8 mouse cellular contexts compared by ENCODE assay signal in genomic region chrX:153499294-153500046, GRCm38 (mm10). TPM values are rescaled to one million over a fixed set of nuclear protein-coding genes. Genes with fewer than 3 reads are reported as not detected.
DNase-seq lines count a peak whose midpoint lies in the region; ATAC-seq and TF ChIP-seq lines count a peak whose summit lies in the region.

No protein-coding gene starts in this region.

- peak overlapping the region; percentile 72 for H3K4me2 ChIP-seq in kidney, embryonic 14.5 days (replicated peaks; ENCODE audit: low read depth, low read length)
- H3K4me2 ChIP-seq in forebrain, embryonic 15.5 days (replicated peaks), result peak overlapping the region; percentile 59
- H3K4me2 ChIP-seq in intestine, embryonic 14.5 days (ENCODE audit: low read length), result peak overlapping the region; percentile 71
- H3K4me2 ChIP-seq in liver, embryonic 11.5 days, result peak overlapping the region; percentile 76

- DNase-seq in kidney, adult 8-10 months, result no peak
- DNase-seq in intestine, embryonic 14.5 days (ENCODE audit: low spot score), result peak; percentile 57
- DNase-seq in liver, embryonic 11.5 days (ENCODE audit: low spot score), result peak; percentile 34
- peak; percentile 23 for DNase-seq in retina, postnatal 1 day
- no peak for DNase-seq in yolk sac, embryonic 10.5 days (ENCODE audit: low spot score)

- peak overlapping the region; percentile 63 for H3K4me3 ChIP-seq in kidney, embryonic 14.5 days (ENCODE audit: low read length)
- H3K4me3 ChIP-seq in bone marrow macrophage, adult 2 months (ENCODE audit: insufficient read depth, low read length), result peak overlapping the region; percentile 79; the same call in 1 of the 2 replicates
- H3K4me3 ChIP-seq in forebrain, embryonic 15.5 days, result peak overlapping the region; percentile 69
- H3K4me3 ChIP-seq in intestine, embryonic 14.5 days (ENCODE audit: low read depth, low read length), result peak overlapping the region; percentile 50
- H3K4me3 ChIP-seq in liver, embryonic 11.5 days (ENCODE audit: low read depth, low read length), result peak overlapping the region; percentile 69

- no peaks in the 10 kb centered on the region for H3K27me3 ChIP-seq in kidney, embryonic 14.5 days (ENCODE audit: control insufficient read depth, insufficient read depth, low read length)
- no peaks in the 10 kb centered on the region for H3K27me3 ChIP-seq in forebrain, embryonic 15.5 days
- H3K27me3 ChIP-seq in intestine, embryonic 14.5 days (replicated peaks; ENCODE audit: control insufficient read depth, insufficient read depth, low read length), result no peaks in the 10 kb centered on the region
- H3K27me3 ChIP-seq in liver, embryonic 11.5 days (replicated peaks; ENCODE audit: control insufficient read depth, insufficient read depth, low read length), result no peaks in the 10 kb centered on the region; the same call in 1 of the 2 replicates

- H3K36me3 ChIP-seq in kidney, embryonic 14.5 days (ENCODE audit: control insufficient read depth, insufficient read depth, low read length), result no peaks in the 10 kb centered on the region
- H3K36me3 ChIP-seq in forebrain, embryonic 15.5 days, result no peaks in the 10 kb centered on the region
- no peaks in the 10 kb centered on the region for H3K36me3 ChIP-seq in intestine, embryonic 14.5 days (ENCODE audit: control insufficient read depth, insufficient read depth, low read length)
- H3K36me3 ChIP-seq in liver, embryonic 11.5 days (ENCODE audit: control insufficient read depth, insufficient read depth, low read length), result no peaks in the 10 kb centered on the region

- H3K9ac ChIP-seq in kidney, embryonic 14.5 days (ENCODE audit: low read depth, low read length), result peak overlapping the region; percentile 78
- H3K9ac ChIP-seq in forebrain, embryonic 15.5 days (replicated peaks), result peak overlapping the region; percentile 87
- H3K9ac ChIP-seq in intestine, embryonic 14.5 days (ENCODE audit: low read length), result peak overlapping the region; percentile 66
- H3K9ac ChIP-seq in liver, embryonic 11.5 days (ENCODE audit: low read depth, low read length), result peak overlapping the region; percentile 76

- no peak for TF ChIP-seq CTCF in bone marrow macrophage, adult 2 months (IDR thresholded peaks at IDR 0.05; ENCODE audit: low read depth, low read length)

- no peak for TF ChIP-seq POLR2A in bone marrow macrophage, adult 2 months (IDR thresholded peaks at IDR 0.05; ENCODE audit: borderline replicate concordance, low read depth, low read length)

- ATAC-seq in kidney, embryonic 14.5 days (ENCODE audit: low FRiP score, low TSS enrichment), result no peak
- ATAC-seq in forebrain, embryonic 15.5 days (replicated peaks), result no peak
- 0 out of 2 replicates have a peak, but pooled peaks have one; percentile 9 for ATAC-seq in intestine, embryonic 14.5 days (replicated peaks; ENCODE audit: low FRiP score, low TSS enrichment, low read depth)
- no peak for ATAC-seq in liver, embryonic 11.5 days (replicated peaks; ENCODE audit: low FRiP score)

- no peak overlapping the region for H3K27ac ChIP-seq in kidney, embryonic 14.5 days (ENCODE audit: low read depth, low read length)
- no peak overlapping the region for H3K27ac ChIP-seq in bone marrow macrophage, adult 2 months (ENCODE audit: insufficient read depth, low read depth, low read length)
- H3K27ac ChIP-seq in forebrain, embryonic 15.5 days (replicated peaks), result peak overlapping the region; percentile 97
- no peak overlapping the region for H3K27ac ChIP-seq in intestine, embryonic 14.5 days (ENCODE audit: low read depth)
- no peak overlapping the region for H3K27ac ChIP-seq in liver, embryonic 11.5 days (ENCODE audit: low read depth, low read length)

- no peaks in the 10 kb centered on the region for H3K4me1 ChIP-seq in kidney, embryonic 14.5 days (ENCODE audit: control insufficient read depth, insufficient read depth, low read length)
- H3K4me1 ChIP-seq in bone marrow macrophage, adult 2 months (ENCODE audit: control insufficient read depth, insufficient read depth, low read length), result peaks cover 3% of the 10 kb centered on the region; the same call in 1 of the 2 replicates
- peaks cover 9% of the 10 kb centered on the region; the same call in 1 of the 2 replicates for H3K4me1 ChIP-seq in forebrain, embryonic 15.5 days
- no peaks in the 10 kb centered on the region; the same call in 1 of the 2 replicates for H3K4me1 ChIP-seq in intestine, embryonic 14.5 days (replicated peaks; ENCODE audit: control insufficient read depth, insufficient read depth, low read length)
- no peaks in the 10 kb centered on the region for H3K4me1 ChIP-seq in liver, embryonic 11.5 days (replicated peaks; ENCODE audit: control insufficient read depth, insufficient read depth, low read length)

- 35% methylated on average over 32 of the region's 32 CpGs for WGBS in kidney, embryonic 14.5 days
- WGBS in forebrain, embryonic 15.5 days, result 29% methylated on average over 32 of the region's 32 CpGs
- 20% methylated on average over 32 of the region's 32 CpGs for whole genome bisulfite sequencing in intestine, embryonic 14.5 days
- WGBS in liver, embryonic 11.5 days, result 32% methylated on average over 32 of the region's 32 CpGs

- no peaks in the 10 kb centered on the region for H3K9me3 ChIP-seq in kidney, embryonic 14.5 days (ENCODE audit: control insufficient read depth, low read length)
- H3K9me3 ChIP-seq in forebrain, embryonic 15.5 days, result no peaks in the 10 kb centered on the region
- no peaks in the 10 kb centered on the region for H3K9me3 ChIP-seq in intestine, embryonic 14.5 days (ENCODE audit: control insufficient read depth, low read length)
- no peaks in the 10 kb centered on the region for H3K9me3 ChIP-seq in liver, embryonic 11.5 days (ENCODE audit: control insufficient read depth, low read length)

RNA-seq across cellular contexts. Expression of gene Ubqln2, which starts 1.4 kb away (rescaled TPM):
- polyA plus RNA-seq in kidney, embryonic 14.5 days (2014; fragmentation: Nextera tagmentation; extraction: Ambion mirVana), result 35.6 and 37.0 TPM in 2 replicates
- 37.2 and 46.0 TPM in 2 replicates for polyA plus RNA-seq in bone marrow macrophage, adult 2 months (2012; ENCODE audit: insufficient read depth, insufficient read length, missing spikeins)
- 44.4 and 44.8 TPM in 2 replicates for polyA plus RNA-seq in forebrain, embryonic 15.5 days (2015; fragmentation: Nextera tagmentation; extraction: Ambion mirVana)
- 27.5 and 30.8 TPM in 2 replicates for polyA plus RNA-seq in intestine, embryonic 14.5 days (2014; fragmentation: Nextera tagmentation; extraction: Ambion mirVana)
- polyA plus RNA-seq in liver, embryonic 11.5 days (2014; fragmentation: Nextera tagmentation; extraction: Ambion mirVana), result 14.8 and 15.5 TPM in 2 replicates

RNA-seq across cellular contexts. Expression of gene Cypt3, which starts 58.9 kb away (rescaled TPM):
- polyA plus RNA-seq in kidney, embryonic 14.5 days (2014; fragmentation: Nextera tagmentation; extraction: Ambion mirVana), result not detected in 2 replicates
- not detected in 2 replicates for polyA plus RNA-seq in bone marrow macrophage, adult 2 months (2012; ENCODE audit: insufficient read depth, insufficient read length, missing spikeins)
- polyA plus RNA-seq in forebrain, embryonic 15.5 days (2015; fragmentation: Nextera tagmentation; extraction: Ambion mirVana), result not detected in 2 replicates
- not detected in 2 replicates for polyA plus RNA-seq in intestine, embryonic 14.5 days (2014; fragmentation: Nextera tagmentation; extraction: Ambion mirVana)
- polyA plus RNA-seq in liver, embryonic 11.5 days (2014; fragmentation: Nextera tagmentation; extraction: Ambion mirVana), result not detected in 2 replicates

Comparison
In these comparisons a context has a peak if more than half of its experiments do, and no peak if none do; other contexts are left out.
1. DNase-seq: peak in intestine, embryonic 14.5 days (single experiment), liver, embryonic 11.5 days (single experiment) and retina, postnatal 1 day (single experiment); none in kidney, adult 8-10 months (0 of 2) and yolk sac, embryonic 10.5 days (single experiment).
2. Peak in every context shown above with its lines, with median percentiles within 50 percentile points of each other: H3K4me2 ChIP-seq, H3K4me3 ChIP-seq and H3K9ac ChIP-seq.